Mouse (Mus musculus) embryonic facial prominence, embryonic 15.5 days (tissue): ENCODE results near the gene Il4i1. TPM values are rescaled to one million over a fixed set of nuclear protein-coding genes. Genes with fewer than 3 reads are reported as not detected.
"Not testable (repeated sequence)": the region's sequence is repeated elsewhere in the genome, so short reads cannot be mapped to it uniquely, and the experiment has no call there.

Experiments used
- ATAC-seq: fragments of 200-750 bp; cut with Nextera tagmentation; 2 replicates; pipeline ENCODE4 v1.8.0; 2017; ENCODE audit warnings: low read depth, moderate TSS enrichment; ENCODE audit not compliant: insufficient number of reproducible peaks, low FRiP score, low TSS enrichment
- H3K27ac ChIP-seq: fragments of 300-500 bp; sonication (generic); replicated peaks from 2 replicates; pipeline ENCODE4 v1.5.1; 2015; ENCODE audit warnings: mild to moderate bottlenecking, inconsistent platforms
- H3K27me3 ChIP-seq: fragments of 300-500 bp; sonication (generic); 2 replicates; pipeline ENCODE4 v1.6.1; 2015; ENCODE audit warnings: inconsistent platforms
- H3K36me3 ChIP-seq: fragments of 300-500 bp; sonication (generic); 2 replicates; pipeline ENCODE4 v1.6.1; 2015; ENCODE audit warnings: mild to moderate bottlenecking, inconsistent platforms
- H3K4me1 ChIP-seq: fragments of 300-500 bp; sonication (generic); 2 replicates; pipeline ENCODE4 v1.6.1; 2015; ENCODE audit warnings: inconsistent platforms
- H3K4me2 ChIP-seq: fragments of 300-500 bp; sonication (generic); replicated peaks from 2 replicates; pipeline ENCODE4 v1.6.1; 2015; ENCODE audit warnings: mild to moderate bottlenecking, inconsistent platforms
- H3K4me3 ChIP-seq: fragments of 300-500 bp; sonication (generic); replicated peaks from 2 replicates; pipeline ENCODE4 v1.5.1; 2015; ENCODE audit warnings: mild to moderate bottlenecking, inconsistent platforms
- H3K9ac ChIP-seq: fragments of 300-500 bp; sonication (generic); 2 replicates; pipeline ENCODE4 v1.6.1; 2015; ENCODE audit warnings: inconsistent platforms
- H3K9me3 ChIP-seq: fragments of 300-500 bp; sonication (generic); replicated peaks from 2 replicates; pipeline ENCODE4 v1.6.1; 2016; ENCODE audit warnings: inconsistent platforms
- WGBS: fragments of 180-500 bp; shearing (Covaris S2); methylation state at CpG from one replicate; pipeline ENCODE4 v1.1.7; 2015; 5-methylcytosine and 5-hydroxymethylcytosine counted together
- polyA plus RNA-seq: library from polyadenylated mRNA; unstranded; fragments of >200 nt; fragmentation: Nextera tagmentation; extraction: Ambion mirVana; gene quantifications from 2 replicates; pipeline ENCODE4 v1.2.1, GENCODE M21; 2015

Il4i1 gene
- polyA plus RNA-seq, 1 experiment from 2014 or later, result 1.6 TPM

DNA sequence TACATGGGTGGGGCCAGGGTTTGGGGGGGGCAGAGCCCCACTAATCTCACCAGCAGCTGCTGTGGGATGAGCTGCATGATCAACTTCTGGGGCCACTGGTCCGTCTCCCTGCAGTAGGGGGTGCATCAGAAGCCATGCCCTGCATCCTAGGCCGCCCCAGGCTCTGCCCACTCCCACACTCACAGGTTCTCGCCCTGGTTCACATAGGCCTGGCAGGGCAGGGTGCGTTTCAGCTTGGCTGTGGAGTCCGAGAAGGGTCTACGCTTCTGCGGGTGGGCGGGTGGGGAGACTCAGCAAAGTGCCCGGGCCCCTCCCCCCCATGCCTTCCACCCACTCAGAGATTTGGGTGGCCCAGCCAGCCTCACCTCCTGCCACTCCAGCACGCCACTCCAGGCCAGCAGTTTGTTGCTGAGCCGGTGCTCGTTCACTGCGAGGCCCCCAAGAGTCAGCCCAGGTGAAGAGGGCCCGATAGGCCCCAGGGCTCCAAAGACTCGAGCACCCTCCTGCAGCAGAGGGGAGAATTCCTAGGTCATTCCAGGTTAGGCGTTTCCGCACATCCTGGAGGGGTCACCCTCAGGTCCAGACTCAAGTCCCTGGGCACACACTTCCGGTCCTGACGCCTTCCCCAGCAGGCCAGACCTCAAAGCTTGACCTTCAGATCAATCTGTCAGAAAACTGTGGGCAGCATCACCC is 51.0 kb downstream of the Il4i1 start:
- H3K4me2 ChIP-seq, result peak overlapping the region; percentile 89
- H3K36me3 ChIP-seq, result peaks cover 41% of the 10 kb centered on the region
- peak overlapping the region; percentile 27 for H3K9ac ChIP-seq
- H3K9me3 ChIP-seq, result no peaks in the 10 kb centered on the region
- ATAC-seq, result no peak
- H3K27ac ChIP-seq, result peak overlapping the region; percentile 100
- H3K27me3 ChIP-seq, result no peaks in the 10 kb centered on the region
- H3K4me3 ChIP-seq, result peak overlapping the region; percentile 95
- WGBS, result 59% methylated on average over 19 of the region's 19 CpGs
- H3K4me1 ChIP-seq, result peaks cover 56% of the 10 kb centered on the region

- WGBS, result 39% methylated on average over 9 of the region's 9 CpGs
- H3K27ac ChIP-seq, result peak overlapping the region; percentile 100
- no peak for ATAC-seq
Measured at GRCm38 (mm10) chr7:44867802-44868201, 51.6 kb downstream of the Il4i1 start.

GRCm38 (mm10) chr7:44868465-44868864 is 52.3 kb downstream of the Il4i1 start:
- peaks cover 28% of the 10 kb centered on the region for H3K36me3 ChIP-seq
- peak overlapping the region; percentile 100 for H3K27ac ChIP-seq
- H3K4me2 ChIP-seq, result peak overlapping the region; percentile 89
- no peaks in the 10 kb centered on the region for H3K9me3 ChIP-seq
- peak overlapping the region; percentile 95 for H3K4me3 ChIP-seq
- peaks cover 54% of the 10 kb centered on the region for H3K4me1 ChIP-seq
- ATAC-seq, result no peak
- WGBS, result 4% methylated on average over 16 of the region's 16 CpGs
- H3K27me3 ChIP-seq, result no peaks in the 10 kb centered on the region
- peak overlapping the region; percentile 100 for H3K9ac ChIP-seq

More at GRCm38 (mm10) chr7:44867802-44868201, 51.6 kb downstream of the Il4i1 start:
- H3K4me2 ChIP-seq, result peak overlapping the region; percentile 89
- H3K36me3 ChIP-seq, result peaks cover 35% of the 10 kb centered on the region
- peak overlapping the region; percentile 95 for H3K4me3 ChIP-seq
- H3K9me3 ChIP-seq, result no peaks in the 10 kb centered on the region
- peak overlapping the region; percentile 100 for H3K9ac ChIP-seq
- peaks cover 56% of the 10 kb centered on the region for H3K4me1 ChIP-seq
- no peaks in the 10 kb centered on the region for H3K27me3 ChIP-seq

GRCm38 (mm10) chr7:44868919-44869696 is 52.9 kb downstream of the Il4i1 start:
- Histone ChIP-seq H3K9ac (peak overlapping the region; percentile 100), H3K36me3 (peaks cover 22% of the 10 kb centered on the region), H3K27me3 (no peaks in the 10 kb centered on the region), H3K27ac (peak overlapping the region; percentile 100), H3K4me2 (peak overlapping the region; percentile 89), H3K4me1 (peaks cover 50% of the 10 kb centered on the region), H3K4me3 (peak overlapping the region; percentile 95), H3K9me3 (no peaks in the 10 kb centered on the region)
- ATAC-seq, result peak; percentile 72
- under 1% methylated on average over 84 of the region's 108 CpGs for WGBS

DNA sequence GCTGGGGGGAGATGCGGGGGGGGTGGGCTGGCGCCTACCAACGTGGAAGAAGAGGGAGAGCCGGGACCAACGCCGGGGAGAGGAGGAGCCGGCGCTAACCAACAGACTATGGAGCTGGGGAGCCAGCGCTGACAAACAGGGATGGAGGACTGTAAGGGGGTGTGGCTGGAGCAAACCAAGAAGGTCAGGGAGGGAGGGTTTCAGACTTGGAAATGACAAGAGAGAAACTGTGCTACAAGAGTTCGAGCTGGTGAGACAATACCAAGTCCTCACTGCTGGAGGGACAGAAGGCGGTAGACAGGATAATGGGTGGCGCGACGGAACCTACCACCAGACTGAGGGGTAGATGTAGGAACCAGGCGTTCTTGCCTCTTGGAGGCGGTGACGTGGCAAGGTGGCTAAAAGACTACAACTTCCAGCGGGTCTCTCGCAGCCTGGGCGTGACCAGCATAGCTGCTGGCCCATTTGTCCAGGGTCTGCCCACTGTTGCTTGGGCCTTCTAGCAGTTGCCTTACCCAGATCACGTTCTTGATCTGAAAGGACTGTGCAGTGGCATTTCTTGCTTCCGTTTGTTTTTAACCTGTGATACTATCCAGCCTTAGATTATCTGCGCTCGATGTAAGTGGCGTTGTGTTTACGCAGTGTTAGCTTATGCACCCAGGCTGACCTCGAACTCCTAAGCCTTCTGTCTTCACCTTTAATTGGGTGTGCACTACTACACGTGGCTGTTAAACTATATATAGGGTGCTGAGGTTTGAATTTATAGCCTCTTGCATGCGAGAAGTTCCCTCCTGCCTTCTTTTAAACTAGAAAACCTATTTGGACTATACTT is 53.7 kb downstream of the Il4i1 start, which contains the start of gene Ptov1:
Ptov1 (minus strand) TSS at position 92 of the 832 bp plus-strand sequence.
- Histone ChIP-seq H3K36me3 (peaks cover 14% of the 10 kb centered on the region), H3K4me1 (peaks cover 42% of the 10 kb centered on the region), H3K27ac (peak within 1 kb of the TSS; percentile 100), H3K4me2 (peak within 1 kb of the TSS; percentile 89), H3K27me3 (no peaks in the 10 kb centered on the region), H3K9me3 (no peaks in the 10 kb centered on the region), H3K4me3 (peak within 1 kb of the TSS; percentile 95), H3K9ac (peak within 1 kb of the TSS; percentile 100)
- 8% methylated on average over 28 of the region's 29 CpGs for WGBS
- ATAC-seq, result peak; percentile 93

- Histone ChIP-seq H3K27ac (peak overlapping the region; percentile 100; the same call in 1 of the 2 replicates), H3K9ac (no peak overlapping the region), H3K36me3 (peaks cover 7% of the 10 kb centered on the region), H3K4me1 (peaks cover 35% of the 10 kb centered on the region), H3K27me3 (no peaks in the 10 kb centered on the region), H3K9me3 (no peaks in the 10 kb centered on the region), H3K4me2 (peak overlapping the region; percentile 89), H3K4me3 (peak overlapping the region; percentile 95)
- 76% methylated on average over 6 of the region's 6 CpGs for WGBS
- ATAC-seq, result no peak
Measured at GRCm38 (mm10) chr7:44870614-44871013, 54.4 kb downstream of the Il4i1 start.

DNA sequence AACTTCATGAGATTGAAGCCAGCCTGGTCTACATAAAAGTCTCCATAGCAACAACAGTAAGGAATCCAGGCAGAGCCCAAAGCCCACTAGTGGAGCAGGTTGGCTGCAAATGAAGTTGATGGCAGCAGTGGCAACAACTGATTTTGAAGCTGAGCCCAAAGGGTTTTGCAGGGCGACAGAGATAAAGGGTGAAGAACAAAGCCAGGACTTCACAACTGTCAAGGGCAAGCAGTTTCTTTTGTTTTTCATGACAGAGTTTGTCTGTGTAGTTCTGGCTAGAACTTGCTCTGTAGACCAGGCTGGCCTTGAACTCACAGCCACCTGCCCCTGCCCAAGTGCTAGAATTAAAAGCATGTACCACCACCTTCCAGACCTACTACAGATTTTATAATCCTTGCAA is 55.0 kb downstream of the Il4i1 start:
- 73% methylated on average over 1 of the region's 1 CpGs for WGBS

GRCm38 (mm10) chr7:44871774-44872173 is 55.6 kb downstream of the Il4i1 start:
- WGBS, result 79% methylated on average over 2 of the region's 2 CpGs
- not testable (repeated sequence) for H3K27ac ChIP-seq

More for the DNA sequence above, 55.0 kb downstream of the Il4i1 start:
- Histone ChIP-seq H3K4me3 (no peak overlapping the region), H3K36me3 (peaks cover 6% of the 10 kb centered on the region), H3K27ac (no peak overlapping the region), H3K27me3 (no peaks in the 10 kb centered on the region), H3K4me1 (peaks cover 29% of the 10 kb centered on the region), H3K4me2 (no peak overlapping the region), H3K9me3 (no peaks in the 10 kb centered on the region), H3K9ac (no peak overlapping the region)
- no peak for ATAC-seq

DNA sequence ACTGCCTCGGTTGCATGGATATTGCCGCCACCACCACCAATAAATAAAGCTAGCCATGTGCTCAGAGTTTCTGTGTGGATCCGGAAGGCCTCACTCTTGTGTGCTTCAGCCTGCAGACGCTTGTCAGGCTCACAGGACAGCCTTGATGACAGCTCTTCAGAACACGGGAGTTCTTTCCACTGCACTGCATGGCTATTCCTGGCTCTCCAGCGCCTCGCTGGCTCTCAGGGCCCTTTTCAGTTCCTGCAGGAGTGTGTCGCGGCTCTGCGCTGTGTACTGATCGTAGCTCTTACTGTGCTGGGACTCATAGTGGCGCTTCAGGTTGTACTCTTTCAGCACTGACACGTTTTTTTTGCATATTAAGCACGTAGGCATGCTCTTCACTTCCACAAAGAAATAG is 61.6 kb downstream of the Il4i1 start:
- no peaks in the 10 kb centered on the region for H3K27me3 ChIP-seq
- no peak overlapping the region for H3K9ac ChIP-seq
- 90% methylated on average over 14 of the region's 14 CpGs for WGBS
- H3K27ac ChIP-seq, result no peak overlapping the region
- ATAC-seq, result no peak
- no peaks in the 10 kb centered on the region for H3K9me3 ChIP-seq
- H3K36me3 ChIP-seq, result peaks cover 69% of the 10 kb centered on the region
- 0 out of 2 replicates have a peak, but pooled peaks cover 4% of the 10 kb centered on the region for H3K4me1 ChIP-seq
- no peak overlapping the region for H3K4me3 ChIP-seq
- no peak overlapping the region for H3K4me2 ChIP-seq

More at GRCm38 (mm10) chr7:44871774-44872173, 55.6 kb downstream of the Il4i1 start:
- not testable (repeated sequence) for H3K27me3 ChIP-seq, H3K9ac ChIP-seq, ATAC-seq, H3K4me3 ChIP-seq, H3K9me3 ChIP-seq, H3K4me2 ChIP-seq
- Histone ChIP-seq H3K36me3 (peaks cover 11% of the 10 kb centered on the region; the same call in 1 of the 2 replicates), H3K4me1 (peaks cover 23% of the 10 kb centered on the region)

GRCm38 (mm10) chr7:44883036-44883435 is 66.8 kb downstream of the Il4i1 start:
- Histone ChIP-seq H3K9me3 (no peaks in the 10 kb centered on the region), H3K4me1 (no peaks in the 10 kb centered on the region), H3K9ac (no peak overlapping the region), H3K27ac (no peak overlapping the region), H3K27me3 (no peaks in the 10 kb centered on the region), H3K4me3 (no peak overlapping the region), H3K36me3 (peaks cover 87% of the 10 kb centered on the region), H3K4me2 (no peak overlapping the region)
- WGBS, result 95% methylated on average over 3 of the region's 3 CpGs
- ATAC-seq, result no peak
